Mouse (Mus musculus): ENCODE results near the gene Zfp651.

DNA sequence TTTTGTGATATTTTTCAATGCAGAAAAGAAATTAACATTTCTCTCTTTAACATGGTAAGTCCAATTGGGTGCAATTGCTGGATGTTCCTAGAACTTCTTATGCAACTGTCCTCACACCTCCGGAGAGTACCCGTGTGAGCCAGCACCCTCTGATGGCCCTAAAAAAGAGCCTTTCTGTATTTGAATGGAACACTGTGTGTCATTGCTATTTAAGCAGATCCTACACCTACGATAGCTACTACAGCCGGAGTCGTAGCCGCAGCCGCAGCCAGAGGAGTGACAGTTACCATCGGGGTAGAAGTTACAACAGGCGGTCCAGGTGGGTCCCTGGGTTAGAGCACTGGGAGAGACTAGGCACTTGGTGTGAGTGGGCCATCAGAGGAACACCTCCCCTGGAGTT is 6.4 kb upstream of the Zfp651 start:
- no peak for TF ChIP-seq GATA1 (IDR thresholded peaks at IDR 0.05; ENCODE audit: borderline replicate concordance, low read length)
- TF ChIP-seq FLI1 (IDR thresholded peaks at IDR 0.05; ENCODE audit: low read length): no peak

Measured in megakaryocyte, embryonic 14.5 days (primary cell).